Mouse (Mus musculus) adrenal gland, adult 8-10 months (tissue): ENCODE data around the gene Cstf1. TPM values are rescaled to one million over a fixed set of nuclear protein-coding genes. Genes with fewer than 3 reads are reported as not detected.

Source experiments
- DNase-seq: peaks from one replicate; pipeline ENCODE4 v3.0.0; 2022
- total RNA-seq, 4 experiments: library from RNA; stranded (reverse); gene quantifications; 2 replicates each; pipeline ENCODE4 v1.2.4; 2022

The Cstf1 gene
- total RNA-seq, 4 experiments from 2014 or later: 29.3 to 35.3 (median 33.4) TPM

- no peak for DNase-seq
Measured at GRCm38 (mm10) chr2:172376999-172377515, 6.6 kb downstream of the Cstf1 start.

DNA sequence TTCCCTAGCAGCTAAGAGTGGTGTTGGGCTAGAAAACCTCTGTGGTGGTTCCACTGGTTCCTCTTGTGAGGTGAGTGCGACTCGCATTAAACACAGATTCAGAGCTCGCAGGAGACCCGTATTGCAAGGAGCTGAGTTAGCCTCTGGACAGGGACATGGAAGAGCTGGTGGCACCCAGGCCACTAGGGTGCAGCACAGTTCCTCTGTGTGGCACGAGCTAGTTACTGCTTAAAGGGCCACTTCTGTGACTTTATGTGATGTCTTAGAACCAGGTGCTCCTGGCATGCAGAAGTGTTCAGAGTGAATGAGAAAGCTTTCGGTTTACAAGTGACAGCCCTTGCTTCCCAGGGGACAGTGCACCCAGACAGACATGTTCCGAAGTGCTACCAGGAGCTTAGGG is 7.9 kb downstream of the Cstf1 start:
- DNase-seq: no peak

GRCm38 (mm10) chr2:172380513-172380912 is 10.0 kb downstream of the Cstf1 start:
- DNase-seq: no peak

DNA sequence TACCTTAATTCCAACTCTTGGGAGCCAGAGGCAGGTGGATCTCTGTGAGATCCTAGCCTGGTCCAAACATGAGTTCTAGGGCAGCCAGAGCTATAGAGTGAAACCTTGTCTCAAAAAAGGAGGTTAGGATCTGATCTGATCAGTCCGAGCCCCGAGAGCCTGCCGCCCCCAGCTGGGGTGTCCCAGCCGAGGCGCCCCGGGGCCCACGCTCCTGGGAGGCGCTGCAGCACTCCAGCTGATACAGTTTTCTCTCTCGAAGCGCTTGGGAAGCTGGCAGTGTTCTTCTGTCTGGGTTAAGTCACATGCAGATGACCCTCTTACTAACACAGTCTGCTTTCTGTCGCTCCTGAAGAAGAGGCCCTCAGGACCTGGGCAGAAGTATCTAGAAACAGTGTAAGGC is 10.9 kb downstream of the Cstf1 start:
- DNase-seq: no peak

DNA sequence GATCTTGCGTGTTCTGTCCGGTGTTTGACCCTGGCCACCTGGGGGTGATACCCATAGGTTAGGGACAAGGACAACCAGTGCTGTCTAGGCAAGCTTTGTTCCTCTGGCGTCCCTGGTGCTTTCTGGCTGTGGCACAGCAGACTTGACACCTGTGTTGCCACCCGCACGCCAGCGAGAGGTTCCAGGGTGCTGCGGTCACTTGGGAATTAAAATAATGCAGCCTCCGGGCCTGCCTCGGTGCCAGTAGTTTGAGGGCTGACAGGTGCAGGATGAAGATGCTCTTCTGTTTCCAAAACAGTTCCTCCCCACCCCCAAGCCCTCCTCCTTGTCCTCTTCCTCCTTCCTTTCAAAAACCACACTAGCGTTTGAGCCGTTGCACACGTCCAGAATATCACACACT is 11.4 kb downstream of the Cstf1 start:
- DNase-seq: no peak

DNA sequence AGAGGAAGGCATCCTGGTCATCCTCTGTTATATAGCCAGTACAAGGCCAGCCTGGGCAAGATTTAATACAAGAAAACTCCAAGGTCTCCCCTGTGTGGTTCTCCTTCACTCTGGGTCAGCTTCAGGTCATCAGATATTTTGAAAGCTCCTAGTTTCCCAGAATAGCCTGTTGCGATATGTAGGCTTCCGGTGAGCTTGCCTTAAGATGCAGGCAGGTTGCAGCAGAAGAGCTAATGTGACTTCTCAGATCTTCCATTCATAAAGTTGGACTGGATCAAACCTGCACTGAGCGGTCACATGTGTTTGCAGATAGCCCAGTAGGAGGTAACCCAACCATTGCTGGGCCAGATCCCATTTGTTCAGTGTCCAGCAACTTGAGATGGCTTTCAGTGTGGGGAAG is 14.2 kb downstream of the Cstf1 start:
- DNase-seq: no peak

GRCm38 (mm10) chr2:172390341-172390740 is 19.9 kb downstream of the Cstf1 start:
- DNase-seq: no peak

GRCm38 (mm10) chr2:172392041-172392521 is 21.6 kb downstream of the Cstf1 start:
- DNase-seq: no peak

DNA sequence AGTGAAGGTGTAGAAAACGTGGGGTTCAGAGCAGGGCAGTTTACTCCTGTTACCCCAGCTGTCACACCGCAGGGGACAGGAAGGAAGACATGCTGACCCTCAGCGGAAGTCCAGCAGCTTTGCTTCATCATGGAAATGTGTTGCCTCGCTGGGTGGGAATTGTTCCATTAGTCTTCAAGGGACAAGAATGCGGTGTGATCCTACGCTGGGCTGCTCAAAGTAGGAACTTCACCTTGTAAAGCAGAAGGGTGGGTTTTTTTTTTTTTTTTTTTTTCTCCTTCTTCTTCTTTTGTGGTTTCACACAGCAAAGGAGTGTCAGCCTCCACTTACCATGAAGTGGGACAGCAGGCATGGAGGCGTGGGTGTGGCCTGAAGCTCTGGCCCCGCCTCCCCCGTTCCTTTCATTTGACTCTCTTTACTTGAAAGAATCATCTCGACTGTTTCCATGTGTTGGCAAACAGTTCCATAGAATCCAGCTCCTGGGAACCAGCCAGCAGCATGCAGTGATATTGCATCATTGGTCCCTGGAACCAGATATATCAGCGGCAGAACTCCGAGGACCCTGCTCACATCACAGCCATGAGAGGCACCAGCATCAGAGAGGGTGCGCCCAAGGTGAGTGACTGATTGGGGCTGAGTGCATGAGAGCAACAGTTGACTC is 23.0 kb downstream of the Cstf1 start, which contains the start of gene Cass4:
TSS of gene Cass4 (plus strand) at position 404 of the 661 bp plus-strand sequence.
- no peak for DNase-seq

DNA sequence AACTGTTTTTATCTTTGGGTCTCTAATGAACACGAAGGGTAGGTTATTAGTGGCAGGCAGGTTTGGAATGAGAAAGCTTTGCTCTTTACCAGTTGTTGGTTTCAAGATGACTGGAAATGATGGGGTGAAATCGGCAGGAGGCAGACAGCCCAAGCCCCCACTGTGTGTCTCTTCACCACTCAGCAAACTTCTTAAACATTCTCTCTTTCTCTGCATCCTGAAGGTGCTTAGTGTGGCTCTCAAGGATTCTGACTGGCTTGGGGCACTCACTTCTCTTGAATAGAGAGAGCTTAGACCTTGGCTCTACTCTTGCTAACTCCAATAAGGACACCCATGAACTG is 23.5 kb downstream of the Cstf1 start:
- DNase-seq: no peak

DNA sequence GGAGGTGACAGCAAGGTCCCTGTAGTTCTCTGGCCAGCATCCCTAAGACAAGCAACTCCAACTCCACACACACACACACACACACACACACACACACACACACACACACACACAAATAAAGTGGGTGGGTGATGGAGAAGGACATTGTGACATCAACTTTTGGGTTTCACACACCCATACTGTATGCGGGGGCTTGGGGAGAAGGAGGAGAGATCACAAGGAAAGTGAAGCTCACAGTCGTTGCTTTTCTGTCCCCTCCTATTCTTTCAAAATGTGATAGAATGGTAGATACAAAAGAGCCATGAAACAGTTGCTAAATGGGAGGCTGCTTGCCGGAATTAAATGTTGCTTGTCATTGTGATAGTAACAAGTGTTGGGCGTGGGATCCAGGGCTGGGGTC is 24.2 kb downstream of the Cstf1 start:
- DNase-seq: no peak

DNA sequence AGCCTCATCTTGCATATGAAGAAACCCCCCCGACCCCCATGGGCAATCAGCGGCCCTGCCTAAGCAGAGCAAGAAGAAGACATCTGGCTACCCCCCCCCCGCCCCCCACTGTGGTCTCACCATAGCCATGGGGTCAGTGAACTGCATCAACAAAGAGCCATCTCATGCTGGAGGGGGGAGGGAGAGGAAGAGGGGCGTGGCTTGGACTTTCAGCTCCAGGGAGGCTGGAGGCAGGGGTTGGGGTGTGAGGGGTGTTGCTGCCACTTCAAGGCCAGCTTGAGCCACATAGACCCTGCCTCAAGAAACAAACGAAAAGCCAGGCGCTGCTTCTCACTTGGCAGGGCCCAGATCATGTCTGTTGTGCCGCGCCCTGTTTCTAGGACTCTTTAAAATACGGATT is 25.5 kb downstream of the Cstf1 start:
- DNase-seq: no peak

GRCm38 (mm10) chr2:172399901-172400300 is 29.4 kb downstream of the Cstf1 start:
- DNase-seq: no peak

GRCm38 (mm10) chr2:172401116-172401825 is 30.8 kb downstream of the Cstf1 start:
- DNase-seq: no peak

DNA sequence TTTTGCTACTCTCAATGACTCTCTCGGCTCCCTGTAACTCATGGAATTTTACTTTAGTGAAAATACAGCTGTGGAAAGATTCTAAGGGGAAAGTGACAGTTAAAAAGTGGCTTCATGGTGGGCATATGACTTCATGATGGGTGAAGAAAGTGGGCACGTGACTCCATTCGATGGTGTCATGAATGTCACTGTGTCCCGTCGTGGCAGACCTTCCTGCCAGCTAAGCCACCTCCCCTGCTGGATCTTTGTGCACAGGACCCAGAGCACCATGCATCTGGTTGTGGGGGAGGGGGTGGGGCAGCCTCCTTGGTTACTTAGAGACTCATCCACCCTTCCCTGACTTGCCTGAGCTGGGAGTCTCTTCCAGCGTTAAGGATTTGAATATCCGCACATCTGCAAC is 33.8 kb downstream of the Cstf1 start:
- DNase-seq: no peak

DNA sequence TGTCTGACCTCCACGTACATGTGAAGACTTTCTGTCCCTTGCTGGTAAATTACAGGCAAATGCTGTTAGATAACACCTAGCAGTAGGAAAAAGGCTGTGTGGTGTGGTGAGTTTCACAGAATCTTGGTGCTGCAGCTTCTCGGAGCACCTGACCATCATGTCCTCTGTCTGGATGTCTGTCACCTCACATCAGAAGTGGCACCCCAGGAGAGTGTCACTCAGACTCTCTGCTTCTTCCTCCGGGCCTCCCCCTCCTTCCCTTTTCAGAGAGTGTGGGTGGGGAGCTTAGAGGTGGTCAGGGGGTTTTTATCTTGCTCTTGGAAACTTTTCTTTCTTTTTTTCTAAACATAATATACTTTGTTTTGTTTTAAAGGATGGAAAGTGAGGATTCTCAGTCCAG is 34.5 kb downstream of the Cstf1 start:
- DNase-seq: no peak

GRCm38 (mm10) chr2:172406173-172406572 is 35.7 kb downstream of the Cstf1 start:
- DNase-seq: no peak

DNA sequence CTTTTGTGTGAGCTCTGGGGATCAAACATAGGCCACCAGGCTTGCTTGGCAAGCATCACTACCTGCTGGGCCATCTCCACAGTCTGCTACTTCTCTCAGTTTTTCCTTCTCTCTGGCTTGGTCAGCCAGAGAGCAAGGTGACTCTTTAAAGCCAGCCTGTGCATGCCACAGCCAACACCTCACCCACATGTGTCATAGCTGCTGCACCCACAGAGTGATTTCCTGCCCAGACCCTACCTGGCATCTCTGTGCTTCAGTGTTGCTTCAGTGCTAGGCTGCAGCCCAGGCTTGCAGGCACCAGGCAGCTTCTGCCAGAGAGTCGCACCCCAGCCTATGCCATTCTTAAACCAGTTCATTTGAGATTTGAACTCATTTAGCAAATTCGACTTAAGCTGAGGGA is 37.0 kb downstream of the Cstf1 start:
- DNase-seq: no peak

GRCm38 (mm10) chr2:172410686-172411085 is 40.2 kb downstream of the Cstf1 start:
- DNase-seq: no peak

DNA sequence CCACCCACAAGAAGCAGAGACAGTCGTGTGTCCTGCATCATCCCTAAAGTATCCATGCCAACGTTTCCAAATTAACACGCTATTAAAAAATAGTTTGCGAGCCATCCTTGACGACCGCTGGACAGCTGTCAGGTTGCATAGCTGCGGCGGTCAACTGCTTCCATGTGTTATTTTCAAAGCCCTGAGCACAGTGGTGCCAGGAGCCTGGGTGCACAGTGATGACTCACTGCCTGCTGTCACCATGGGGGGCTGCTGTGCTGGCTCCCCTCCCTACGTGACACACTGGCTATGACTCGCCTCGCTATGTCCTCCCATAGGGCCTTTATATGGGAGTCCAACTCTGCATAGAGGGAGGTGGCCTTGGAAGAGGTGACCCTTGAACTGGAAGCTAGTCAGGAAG is 40.6 kb downstream of the Cstf1 start:
- no peak for DNase-seq

DNA sequence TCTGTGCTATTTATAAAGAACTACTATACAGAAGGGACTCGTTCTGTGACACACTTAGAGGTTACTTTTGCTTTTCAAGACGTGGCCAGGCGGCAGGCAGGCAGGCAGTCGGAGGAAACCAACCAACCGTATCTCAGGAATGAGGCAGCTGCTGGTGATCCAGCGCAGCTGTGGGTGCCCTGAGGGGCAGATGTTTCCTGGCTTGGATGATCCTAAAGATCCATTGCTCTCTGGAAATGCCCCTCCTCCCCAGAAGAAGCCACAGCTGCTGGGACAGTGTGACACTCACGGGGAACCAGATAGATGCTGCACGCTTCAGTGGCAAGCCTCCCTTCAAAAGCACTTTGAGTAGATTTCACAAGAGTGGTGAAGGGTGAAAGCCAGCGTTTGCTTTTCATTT is 42.0 kb downstream of the Cstf1 start:
- no peak for DNase-seq

- no peak for DNase-seq
Measured at GRCm38 (mm10) chr2:172413273-172413672, 42.8 kb downstream of the Cstf1 start.

- DNase-seq: no peak
Measured at GRCm38 (mm10) chr2:172413894-172414293, 43.4 kb downstream of the Cstf1 start.

DNA sequence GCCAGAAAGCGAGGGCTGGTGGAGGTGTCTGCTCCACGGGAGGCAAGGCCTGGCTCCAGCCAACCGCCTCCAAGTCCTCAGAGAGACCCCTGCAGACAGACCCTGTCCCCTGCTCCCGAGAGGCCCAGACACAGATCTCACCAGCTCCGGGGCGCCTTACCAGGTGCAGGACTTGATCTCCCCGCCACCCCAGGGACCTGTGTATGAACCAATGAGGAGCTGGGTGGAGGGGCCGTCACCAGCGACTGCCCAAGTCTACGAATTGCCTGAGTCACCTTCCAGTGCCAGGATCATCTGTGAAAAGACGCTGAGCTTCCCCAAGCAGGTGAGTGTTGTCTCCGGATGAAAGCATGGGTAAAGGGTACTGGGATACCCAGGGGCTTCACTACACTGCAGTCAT is 45.7 kb downstream of the Cstf1 start:
- no peak for DNase-seq
